Mouse (Mus musculus) left cerebral cortex, postnatal 36 days (tissue): ENCODE data around the gene Add3. TPM values are rescaled to one million over a fixed set of nuclear protein-coding genes. Genes with fewer than 3 reads are reported as not detected.

Experiments
- DNase-seq, 2 experiments: peaks; one replicate each; pipeline ENCODE4 v3.0.0; 2021 to 2022; ENCODE audit warnings: low spot score in 2 of 2, mixed read lengths in 1 of 2
- intact Hi-C: fragments of 180-260 bp; cut with DNase I; formaldehyde crosslinking; loops from one replicate; pipeline ENCODE4 v1.15.1; 2025
- total RNA-seq, 2 experiments: library from RNA; stranded (reverse); gene quantifications; 2 replicates each; pipeline ENCODE4 v1.2.3; 2021

The Add3 gene
- total RNA-seq, 2 experiments from 2014 or later, result 89.3 to 89.6 TPM

DNA sequence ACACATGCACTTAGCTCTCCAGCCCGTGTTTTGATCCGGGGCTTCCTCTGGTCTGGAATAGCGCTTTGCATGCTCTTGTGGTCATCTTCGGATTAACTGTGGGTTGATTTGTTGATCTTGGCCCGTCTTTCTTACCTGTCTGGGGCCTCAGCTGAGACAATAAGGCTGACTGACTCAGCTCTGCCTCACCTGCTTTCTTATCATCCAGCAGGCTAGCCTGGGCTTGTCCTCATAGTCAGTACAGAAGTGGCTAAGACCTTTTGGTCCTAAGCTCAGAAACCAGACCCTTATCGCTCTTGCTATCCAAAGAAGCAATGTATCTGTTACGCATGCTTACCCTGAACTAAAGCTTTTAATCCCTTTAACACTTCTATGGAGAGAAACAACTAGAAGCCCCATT lies 143.5 kb downstream of the Add3 start:
- no peak for DNase-seq
- intact Hi-C loops, result no loop called here

DNA sequence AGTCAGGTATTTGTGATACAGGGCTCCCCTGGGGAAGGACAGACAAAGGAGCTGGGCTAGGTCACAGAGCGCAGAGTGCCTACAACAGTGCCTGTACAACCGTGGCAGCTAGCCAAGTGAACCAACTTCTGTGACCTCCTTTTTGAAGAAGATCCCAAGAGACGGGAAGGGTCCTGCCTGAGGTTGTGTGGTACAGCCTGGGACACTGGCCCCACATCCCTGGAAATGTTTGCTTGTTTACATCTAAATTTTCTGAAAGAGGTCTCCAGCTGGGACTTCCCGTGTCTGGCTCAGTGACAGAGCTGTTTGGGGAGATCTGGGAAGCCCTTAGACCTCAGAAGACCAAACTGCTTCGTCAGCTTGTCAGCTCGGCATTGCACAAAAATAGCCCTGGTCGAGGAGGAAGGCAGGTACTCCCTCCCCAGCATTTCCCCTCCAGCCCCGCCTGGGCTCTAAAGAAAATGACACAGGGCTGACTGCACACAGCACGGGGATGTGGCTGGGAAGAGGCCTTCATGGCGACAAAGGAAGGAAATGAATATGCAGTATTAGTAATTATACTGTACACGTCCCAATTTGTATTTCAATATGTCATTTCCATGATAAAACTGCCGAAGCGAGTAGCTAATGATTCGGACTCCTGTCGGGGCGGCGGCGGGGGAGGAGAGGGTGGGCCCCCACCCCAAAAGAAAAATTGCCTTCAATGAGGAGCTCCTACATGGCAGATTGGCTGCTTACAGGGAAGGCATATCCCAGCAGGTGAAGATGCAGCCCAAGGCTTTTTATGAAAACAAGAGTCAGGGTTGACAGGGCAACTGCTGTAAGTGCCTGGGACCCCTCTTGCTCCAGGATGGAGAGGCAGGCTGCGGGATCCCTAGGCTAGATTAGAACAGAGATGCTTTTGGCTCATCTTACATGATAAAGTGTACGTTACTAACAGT lies 144.3 kb downstream of the Add3 start:
- no peak for DNase-seq

DNA sequence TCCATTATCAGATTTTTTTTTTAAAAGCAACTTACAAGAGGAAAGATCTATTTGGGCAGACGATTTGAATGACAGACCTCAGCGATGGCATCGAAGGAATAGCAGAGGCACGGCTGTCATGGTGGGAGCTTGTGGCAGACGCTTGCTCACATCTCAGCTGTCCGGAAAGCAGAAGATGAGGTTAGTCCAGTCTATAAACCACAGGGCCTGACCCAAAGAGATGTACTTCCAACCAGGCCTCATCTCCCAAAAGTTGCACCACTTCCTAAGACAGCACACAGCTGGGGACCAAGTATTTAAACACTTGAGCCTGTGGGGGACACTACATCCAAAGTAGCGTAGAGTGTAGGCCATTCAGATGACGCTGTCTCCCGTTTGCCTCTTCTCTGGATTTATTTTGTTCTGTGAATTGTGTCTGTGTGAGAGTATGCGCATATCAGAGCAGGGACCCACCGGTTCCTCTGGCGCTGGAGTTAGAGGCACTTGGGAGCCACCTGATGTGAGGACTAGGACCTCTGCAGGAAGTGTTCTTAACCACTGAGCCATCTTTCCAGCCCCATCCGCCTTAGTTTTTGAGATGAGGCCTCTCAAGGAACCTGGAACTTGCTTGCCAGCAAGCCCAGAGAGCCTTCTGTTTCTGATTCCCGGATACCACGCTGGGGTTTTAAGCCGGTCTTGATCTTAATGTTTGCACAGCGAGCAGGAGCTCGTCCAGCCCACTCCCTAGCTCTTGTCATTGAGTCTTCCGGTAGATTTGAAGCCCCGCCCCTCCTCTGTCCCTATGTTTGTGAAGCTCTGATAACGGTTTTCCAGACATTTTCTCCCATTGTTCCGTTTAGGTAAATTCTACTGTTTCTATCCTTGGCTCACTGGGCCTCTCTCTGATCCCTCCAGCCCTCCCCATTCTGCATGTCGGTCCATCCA lies 156.3 kb downstream of the Add3 start:
- no peak for DNase-seq
- intact Hi-C loops, result no loop called here

More for the DNA sequence above, 144.3 kb downstream of the Add3 start:
- intact Hi-C loops, result no loop called here

Other genes with a start within 250 kb of the Add3 start
- gene Xpnpep1, start 100.2 kb upstream of the Add3 start, total RNA-seq, result 10 to 100 TPM; 61.8 to 70.3 TPM
- gene Mxi1, start 170.1 kb downstream of the Add3 start, total RNA-seq, result 10 to 100 TPM; 91.9 to 94.5 TPM
- gene Gm10197, start 231.3 kb downstream of the Add3 start, total RNA-seq, result not detected